Mouse (Mus musculus): ENCODE results near the gene Prl2c5.
A peak's percentile ranks its signal among the peaks of the same experiment; 100 is the strongest.
"Not testable (repeated sequence)": the region's sequence is repeated elsewhere in the genome, so short reads cannot be mapped to it uniquely, and the experiment has no call there.

The Prl2c5 gene

GRCm38 (mm10) chr13:13182415-13182814, at the start of gene Prl2c5:
Gene Prl2c5, plus strand, starts transcription at chr13:13182715.
- DNase-seq, result not testable (repeated sequence)

GRCm38 (mm10) chr13:13162777-13163485, 19.6 kb upstream of the Prl2c5 start:
- not testable (repeated sequence) for DNase-seq

- DNase-seq, result not testable (repeated sequence)
These were observed 13.9 kb upstream of the Prl2c5 start for GRCm38 (mm10) chr13:13168631-13169030.

GRCm38 (mm10) chr13:13173616-13174136, 8.8 kb upstream of the Prl2c5 start:
- DNase-seq, result not testable (repeated sequence)

- DNase-seq, result not testable (repeated sequence)
These were observed 6.8 kb upstream of the Prl2c5 start for GRCm38 (mm10) chr13:13175736-13176135.

GRCm38 (mm10) chr13:13211168-13211567, 28.7 kb downstream of the Prl2c5 start:
- not testable (repeated sequence) for DNase-seq

GRCm38 (mm10) chr13:13216363-13216762, 33.8 kb downstream of the Prl2c5 start:
- DNase-seq, result not testable (repeated sequence)

- not testable (repeated sequence) for DNase-seq
These were observed 37.7 kb downstream of the Prl2c5 start for GRCm38 (mm10) chr13:13220231-13220630.

GRCm38 (mm10) chr13:13237456-13237855, 54.9 kb downstream of the Prl2c5 start:
- peak; percentile 77 for DNase-seq
